ENCODE assay signal across 9 mouse cellular contexts in genomic region chr16:43574006-43574764, GRCm38 (mm10).
A peak's percentile ranks its signal among the peaks of the same experiment; 100 is the strongest.
DNase-seq lines count a peak whose midpoint lies in the region; ATAC-seq and TF ChIP-seq lines count a peak whose summit lies in the region.
"Had no signal": no experiment of that assay in that cellular context is flagged by ENCODE, and none has a peak within 500 bp of the region (broad histone marks: within the 10 kb centered on the region; RNA-seq: fewer than 3 reads in every experiment).

No protein-coding gene starts in this region.

- H3K36me3 ChIP-seq in forebrain, embryonic 14.5 days (ENCODE audit: control insufficient read depth, insufficient read depth, low read length): peaks cover 40% of the 10 kb centered on the region
- no peaks in the 10 kb centered on the region for H3K36me3 ChIP-seq in liver, postnatal 0 days (replicated peaks; ENCODE audit: insufficient read depth, low read length)
- H3K36me3 ChIP-seq in neural tube, embryonic 14.5 days (ENCODE audit: control insufficient read depth, insufficient read depth, low read length): peaks cover 8% of the 10 kb centered on the region; the same call in 1 of the 2 replicates
- H3K36me3 ChIP-seq in testis, adult 2 months (ENCODE audit: control insufficient read depth, insufficient read depth, low read length): no peaks in the 10 kb centered on the region

- no peak overlapping the region for H3K4me3 ChIP-seq in forebrain, embryonic 14.5 days (ENCODE audit: low read depth, low read length)
- no peak overlapping the region for H3K4me3 ChIP-seq in liver, postnatal 0 days (ENCODE audit: low read depth, low read length)
- no peak overlapping the region for H3K4me3 ChIP-seq in neural tube, embryonic 14.5 days (ENCODE audit: low read depth, low read length)
- no peak overlapping the region for H3K4me3 ChIP-seq in testis, adult 2 months (ENCODE audit: control insufficient read depth, low read depth, low read length)
- H3K4me3 ChIP-seq: myocyte had no signal

- TF ChIP-seq POLR2A in testis, adult 2 months (IDR thresholded peaks at IDR 0.05; ENCODE audit: control insufficient read depth, low read depth, low read length): no peak

- TF ChIP-seq EP300 in liver, postnatal 0 days (IDR thresholded peaks at IDR 0.05; ENCODE audit: low read depth): no peak

- peak overlapping the region; percentile 70 for H3K27ac ChIP-seq in forebrain, embryonic 14.5 days (ENCODE audit: low read depth, low read length)
- H3K27ac ChIP-seq in liver, postnatal 0 days (ENCODE audit: low read depth): 0 out of 2 replicates have a peak overlapping the region, but pooled peaks have one; percentile 12
- no peak overlapping the region; the same call in 1 of the 2 replicates for H3K27ac ChIP-seq in neural tube, embryonic 14.5 days (ENCODE audit: low read depth, low read length)
- peak overlapping the region; percentile 74 for H3K27ac ChIP-seq in testis, adult 2 months (ENCODE audit: control insufficient read depth, insufficient read depth, low read depth, low read length)

- peaks cover 32% of the 10 kb centered on the region for H3K4me1 ChIP-seq in forebrain, embryonic 14.5 days (ENCODE audit: control insufficient read depth, insufficient read depth, low read length)
- 0 out of 2 replicates have a peak, but pooled peaks cover 4% of the 10 kb centered on the region for H3K4me1 ChIP-seq in liver, postnatal 0 days (ENCODE audit: insufficient read depth)
- H3K4me1 ChIP-seq in neural tube, embryonic 14.5 days (ENCODE audit: control insufficient read depth, insufficient read depth, low read length): peaks cover 9% of the 10 kb centered on the region; the same call in 1 of the 2 replicates
- no peaks in the 10 kb centered on the region; the same call in 1 of the 2 replicates for H3K4me1 ChIP-seq in testis, adult 2 months (ENCODE audit: control insufficient read depth, insufficient read depth, low read length)

- intact Hi-C loops in heart, postnatal 10 days (cut with DNase I): loop anchor here (2.0 to 10.0 kb wide), 5 partner anchors 25 to 209 kb away; no protein-coding TSS in a partner anchor

- 35% methylated on average over 7 of the region's 7 CpGs for WGBS in forebrain, embryonic 14.5 days
- 33% methylated on average over 7 of the region's 7 CpGs for WGBS in liver, postnatal 0 days (ENCODE audit: insufficient replicate concordance)
- 56% methylated on average over 7 of the region's 7 CpGs for WGBS in neural tube, embryonic 14.5 days

- H3K4me2 ChIP-seq in forebrain, embryonic 14.5 days (ENCODE audit: low read length): no peak overlapping the region
- H3K4me2 ChIP-seq in liver, postnatal 0 days (ENCODE audit: low read depth, low read length): no peak overlapping the region
- no peak overlapping the region for H3K4me2 ChIP-seq in neural tube, embryonic 14.5 days (ENCODE audit: low read depth, low read length)

- peak; percentile 79 for ATAC-seq in forebrain, embryonic 14.5 days
- ATAC-seq in liver, postnatal 0 days: peak; percentile 91
- ATAC-seq in neural tube, embryonic 14.5 days (ENCODE audit: low read depth): peak; percentile 68

- no peaks in the 10 kb centered on the region for H3K9me3 ChIP-seq in forebrain, embryonic 14.5 days (replicated peaks; ENCODE audit: control insufficient read depth, low read length)
- no peaks in the 10 kb centered on the region for H3K9me3 ChIP-seq in liver, postnatal 0 days (ENCODE audit: low read length)
- no peaks in the 10 kb centered on the region for H3K9me3 ChIP-seq in neural tube, embryonic 14.5 days (ENCODE audit: control insufficient read depth, low read length)

- H3K9ac ChIP-seq in forebrain, embryonic 14.5 days (ENCODE audit: low read length): peak overlapping the region; percentile 14; the same call in 1 of the 2 replicates
- no peak overlapping the region for H3K9ac ChIP-seq in liver, postnatal 0 days (replicated peaks)
- no peak overlapping the region; the same call in 1 of the 2 replicates for H3K9ac ChIP-seq in neural tube, embryonic 14.5 days (replicated peaks; ENCODE audit: low read depth, low read length)

- H3K27me3 ChIP-seq in forebrain, embryonic 14.5 days (replicated peaks; ENCODE audit: control insufficient read depth, insufficient read depth, low read length): no peaks in the 10 kb centered on the region
- H3K27me3 ChIP-seq in liver, postnatal 0 days (ENCODE audit: insufficient read depth, low read length): no peaks in the 10 kb centered on the region
- H3K27me3 ChIP-seq in neural tube, embryonic 14.5 days (ENCODE audit: control insufficient read depth, insufficient read depth, low read length): no peaks in the 10 kb centered on the region
- no peaks in the 10 kb centered on the region for H3K27me3 ChIP-seq in testis, adult 2 months (ENCODE audit: control insufficient read depth, insufficient read depth, low read length)

- peak; percentile 88 for DNase-seq in ES-CJ7 (ENCODE audit: low read depth, low spot score)
- peak; percentile 90 for DNase-seq in cerebellum, adult 11 months
- DNase-seq in forebrain, embryonic 14.5 days (ENCODE audit: low spot score): peak; percentile 95
- peak; percentile 96 for DNase-seq in heart, postnatal 10 days
- DNase-seq in kidney, postnatal 4 days: peak; percentile 96
- peak; percentile 83 for DNase-seq in liver, postnatal 0 days

- TF ChIP-seq CTCF in liver, postnatal 0 days (IDR thresholded peaks at IDR 0.05; ENCODE audit: low read depth): peak; percentile 87
- TF ChIP-seq CTCF in testis, adult 2 months (IDR thresholded peaks at IDR 0.05; ENCODE audit: control insufficient read depth, insufficient read depth, insufficient replicate concordance, low read depth, low read length): peak; percentile 67; the same call in 1 of the 2 replicates
